Mouse (Mus musculus): Measurements from ENCODE around the gene Ppm1g.

DNA sequence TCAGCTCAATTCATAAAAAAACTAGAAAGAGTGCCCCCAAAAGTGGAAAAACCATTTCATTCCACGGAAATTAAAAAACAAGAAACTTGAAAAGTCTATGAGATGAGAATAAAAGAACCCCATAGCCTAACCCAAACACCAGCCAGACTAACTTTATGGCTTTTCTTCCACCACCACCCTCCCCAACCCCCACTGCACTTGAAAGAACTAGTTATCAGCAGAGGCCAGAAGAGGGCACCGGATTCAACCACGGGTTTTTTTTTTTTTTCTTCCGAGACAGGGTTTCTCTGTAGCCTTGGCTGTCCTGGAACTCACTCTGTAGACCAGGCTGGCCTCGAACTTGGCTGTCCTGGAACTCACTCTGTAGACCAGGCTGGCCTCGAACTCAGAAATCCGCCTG is 2.2 kb downstream of the Ppm1g start:
- TF ChIP-seq CTCF (conservative IDR thresholded peaks at IDR 0.05 in 1 of 2, IDR thresholded peaks at IDR 0.05 in 1 of 2; ENCODE audit: low read depth in 2 of 2, low read length in 2 of 2) (peak in 1 of 2 experiments; percentile 55; a peak in 2 of 4 replicates), POLR2A (IDR thresholded peaks at IDR 0.05; ENCODE audit: low read depth, low read length) (no peak), EP300 (IDR thresholded peaks at IDR 0.05; ENCODE audit: low read length) (no peak), SMC3 (IDR thresholded peaks at IDR 0.05; ENCODE audit: low read depth, low read length) (peak; percentile 20), MXI1 (IDR thresholded peaks at IDR 0.05; ENCODE audit: low read depth, low read length) (no peak), RAD21 (IDR thresholded peaks at IDR 0.05; ENCODE audit: low read depth, low read length) (no peak; the same call in none of the 2 replicates), MAX (IDR thresholded peaks at IDR 0.05; ENCODE audit: low read length) (no peak), MAFK (IDR thresholded peaks at IDR 0.05; ENCODE audit: insufficient replicate concordance, low read length) (no peak), ZKSCAN1 (IDR thresholded peaks at IDR 0.05; ENCODE audit: borderline replicate concordance, low read depth, low read length) (no peak), ETS1 (conservative IDR thresholded peaks at IDR 0.05; ENCODE audit: low read depth, low read length) (no peak), JUND (conservative IDR thresholded peaks at IDR 0.05; ENCODE audit: low read depth, low read length) (no peak), CHD2 (IDR thresholded peaks at IDR 0.05; ENCODE audit: low read length) (peak; percentile 69; the same call in 1 of the 2 replicates), ZNF384 (IDR thresholded peaks at IDR 0.05; ENCODE audit: low read depth, low read length) (peak; percentile 97)

All from CH12.LX (cell line).